Mouse (Mus musculus) embryonic facial prominence, embryonic 10.5 days (tissue): Measurements from ENCODE around the gene Fbxo40. TPM values are rescaled to one million over a fixed set of nuclear protein-coding genes. Genes with fewer than 3 reads are reported as not detected.

Experiments
- DNase-seq: peaks from one replicate; pipeline ENCODE4 v3.0.0-alpha.2; 2017; ENCODE audit warnings: low spot score
- H3K27ac ChIP-seq: fragments of 300-500 bp; sonication (generic); replicated peaks from 2 replicates; pipeline ENCODE4 v1.5.1; 2016; ENCODE audit warnings: mild to moderate bottlenecking
- H3K27me3 ChIP-seq: fragments of 300-500 bp; sonication (generic); replicated peaks from 2 replicates; pipeline ENCODE4 v1.6.1; 2016; ENCODE audit warnings: low read depth, mild to moderate bottlenecking; ENCODE audit not compliant: poor library complexity, severe bottlenecking
- H3K36me3 ChIP-seq: fragments of 300-500 bp; sonication (generic); replicated peaks from 2 replicates; pipeline ENCODE4 v1.6.1; 2016; ENCODE audit warnings: mild to moderate bottlenecking, moderate library complexity
- H3K4me1 ChIP-seq: fragments of 300-500 bp; sonication (generic); 2 replicates; pipeline ENCODE4 v1.6.1; 2016
- H3K4me3 ChIP-seq: fragments of 300-500 bp; sonication (generic); 2 replicates; pipeline ENCODE4 v1.5.1; 2016; ENCODE audit warnings: mild to moderate bottlenecking, moderate library complexity
- H3K9me3 ChIP-seq: fragments of 300-500 bp; sonication (generic); 2 replicates; pipeline ENCODE4 v1.6.1; 2016; ENCODE audit warnings: mild to moderate bottlenecking
- WGBS: fragments of 180-500 bp; shearing (Covaris S2); methylation state at CpG from one replicate; pipeline ENCODE4 v1.1.7; 2016; 5-methylcytosine and 5-hydroxymethylcytosine counted together
- polyA plus RNA-seq: library from polyadenylated mRNA; unstranded; fragments of >200 nt; fragmentation: Nextera tagmentation; extraction: Ambion mirVana; gene quantifications from 2 replicates; pipeline ENCODE4 v1.2.1, GENCODE M21; 2016

Gene Fbxo40
- polyA plus RNA-seq, 1 experiment from 2014 or later, result 0.46 TPM

DNA sequence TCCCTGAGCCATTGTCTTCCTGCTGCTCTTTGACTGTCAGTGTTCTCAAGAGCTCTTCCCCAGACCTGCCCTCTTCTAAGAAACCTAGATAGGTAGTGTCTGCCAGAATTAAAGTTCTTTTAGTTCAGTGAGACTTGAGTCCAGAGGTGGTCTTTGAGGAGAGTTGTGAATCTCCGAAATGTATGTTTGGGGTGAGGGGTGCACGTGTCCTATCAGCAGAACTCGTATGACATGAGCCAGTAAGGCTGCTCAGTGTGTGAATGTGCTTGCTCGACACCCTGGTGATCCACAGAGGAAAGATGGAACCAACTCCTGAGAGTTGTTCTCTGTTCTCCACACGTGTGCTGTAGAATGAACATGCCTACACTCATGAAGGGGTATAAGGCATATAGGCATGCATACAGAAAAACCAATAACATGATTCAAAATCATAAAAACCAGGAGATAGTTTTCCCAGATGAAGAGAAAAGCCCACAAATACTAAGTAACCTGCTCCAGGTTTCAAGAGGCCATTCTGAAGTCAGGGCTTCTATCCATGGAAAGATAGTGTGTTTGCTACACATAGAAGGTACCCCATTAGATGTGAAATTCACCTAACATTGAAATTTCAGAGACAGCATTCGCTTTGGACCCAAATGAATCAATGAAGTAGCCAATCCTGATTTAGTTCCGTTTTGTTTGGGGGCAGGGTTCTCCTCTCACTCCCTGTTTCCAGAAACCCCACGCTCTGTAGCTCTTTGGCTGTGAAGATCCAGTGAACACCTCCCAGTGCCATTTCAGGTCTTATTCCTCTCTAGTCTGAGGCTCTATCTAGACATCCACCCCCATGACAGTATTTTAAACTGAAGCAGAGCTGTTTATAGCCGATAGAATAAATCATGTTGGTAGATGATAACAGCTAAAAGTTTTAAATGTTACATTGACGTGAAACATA lies 63.5 kb downstream of the Fbxo40 start:
- WGBS, result 92% methylated on average over 10 of the region's 10 CpGs

DNA sequence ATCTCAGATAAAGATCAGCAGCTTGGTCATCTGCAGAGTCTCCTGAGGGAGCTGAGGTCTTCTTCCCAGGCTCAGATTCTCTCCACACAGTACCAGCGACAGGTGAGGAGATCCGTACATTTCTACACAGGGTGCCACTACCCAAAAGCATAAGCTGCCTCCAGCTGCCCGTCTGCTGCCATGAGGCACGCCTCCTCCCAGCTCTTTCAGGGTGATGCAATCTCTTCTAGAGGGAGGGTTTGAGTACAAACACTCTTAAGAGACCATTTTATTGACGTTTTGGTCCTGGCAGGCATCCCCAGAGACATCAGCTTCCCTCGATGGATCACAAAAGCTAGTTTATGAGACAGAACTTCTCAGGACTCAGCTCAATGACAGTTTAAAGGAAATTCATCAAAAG lies 64.5 kb downstream of the Fbxo40 start:
- WGBS, result 84% methylated on average over 6 of the region's 6 CpGs
- no peaks in the 10 kb centered on the region for H3K27me3 ChIP-seq
- peaks cover 71% of the 10 kb centered on the region for H3K36me3 ChIP-seq
- H3K4me3 ChIP-seq, result no peak overlapping the region
- no peaks in the 10 kb centered on the region for H3K4me1 ChIP-seq
- no peak for DNase-seq
- H3K27ac ChIP-seq, result no peak overlapping the region
- no peaks in the 10 kb centered on the region for H3K9me3 ChIP-seq

More for the DNA sequence above, 63.5 kb downstream of the Fbxo40 start:
- H3K4me3 ChIP-seq, result no peak overlapping the region
- H3K4me1 ChIP-seq, result no peaks in the 10 kb centered on the region
- DNase-seq, result no peak
- H3K27ac ChIP-seq, result no peak overlapping the region
- H3K9me3 ChIP-seq, result no peaks in the 10 kb centered on the region
- peaks cover 75% of the 10 kb centered on the region for H3K36me3 ChIP-seq
- no peaks in the 10 kb centered on the region for H3K27me3 ChIP-seq

DNA sequence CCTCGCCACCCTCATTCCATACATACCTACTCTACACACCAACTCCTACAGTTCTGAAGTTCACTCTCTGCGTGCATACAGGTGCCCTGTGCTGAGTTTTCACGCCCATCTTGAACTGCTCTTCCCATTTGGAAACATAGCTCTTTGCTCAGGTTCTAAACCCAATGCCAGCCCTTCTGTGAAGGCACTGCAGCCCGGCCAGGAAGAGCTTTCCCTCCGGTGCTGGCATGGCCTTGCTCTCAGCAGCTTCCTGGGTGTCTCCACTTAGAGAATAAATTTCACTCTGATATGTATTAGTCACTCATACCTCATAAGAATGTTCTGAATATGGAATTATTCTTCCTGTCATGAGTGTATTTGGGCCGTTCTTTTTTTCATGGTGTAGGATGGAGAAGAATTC lies 64.9 kb downstream of the Fbxo40 start:
- peaks cover 67% of the 10 kb centered on the region for H3K36me3 ChIP-seq
- DNase-seq, result no peak
- H3K4me3 ChIP-seq, result no peak overlapping the region
- H3K27ac ChIP-seq, result no peak overlapping the region
- WGBS, result 88% methylated on average over 6 of the region's 6 CpGs
- H3K4me1 ChIP-seq, result no peaks in the 10 kb centered on the region
- H3K27me3 ChIP-seq, result no peaks in the 10 kb centered on the region
- no peaks in the 10 kb centered on the region for H3K9me3 ChIP-seq

DNA sequence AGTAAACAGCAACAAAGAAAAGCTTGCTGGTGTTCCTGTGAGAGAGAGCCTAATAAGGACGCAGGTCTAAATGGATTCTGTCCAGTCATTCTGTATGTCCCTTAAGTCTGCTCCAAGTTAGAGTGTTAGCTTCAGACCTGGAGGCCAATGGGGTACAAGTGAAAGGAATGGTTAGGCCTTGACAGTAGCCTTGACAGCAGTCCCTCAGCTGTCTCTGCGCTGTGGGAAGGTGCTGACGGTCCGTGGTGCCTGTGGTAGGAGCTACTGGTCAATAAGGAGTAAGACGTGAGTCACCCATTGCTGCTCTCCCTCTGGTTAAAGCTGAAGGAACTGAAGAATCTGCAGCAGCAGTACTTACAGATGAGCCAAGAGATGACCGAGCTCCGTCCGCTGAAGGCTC lies 66.0 kb downstream of the Fbxo40 start:
- DNase-seq, result no peak
- Histone ChIP-seq H3K27me3 (no peaks in the 10 kb centered on the region), H3K27ac (no peak overlapping the region), H3K36me3 (peaks cover 65% of the 10 kb centered on the region), H3K4me3 (no peak overlapping the region), H3K4me1 (no peaks in the 10 kb centered on the region), H3K9me3 (no peaks in the 10 kb centered on the region)
- 96% methylated on average over 8 of the region's 8 CpGs for WGBS

DNA sequence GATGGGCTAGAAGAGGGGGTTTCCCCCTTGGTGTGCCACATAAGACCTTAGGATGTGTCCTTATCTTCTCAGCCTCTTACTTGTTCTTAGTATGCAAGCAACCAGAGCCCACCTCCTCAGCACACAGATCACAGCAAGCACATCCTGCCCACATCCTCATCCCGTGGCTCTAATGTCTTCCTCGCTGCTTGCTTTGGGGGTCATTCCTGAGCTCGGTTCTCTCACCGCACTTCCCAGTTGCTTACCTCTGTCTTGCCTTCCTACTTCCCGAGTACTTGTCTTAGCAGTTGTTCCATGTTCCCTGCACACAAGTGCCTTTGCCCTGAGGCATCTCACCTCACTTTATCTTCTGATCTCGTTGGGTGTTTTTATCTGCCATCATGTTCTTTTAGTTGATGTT lies 68.3 kb downstream of the Fbxo40 start:
- no peak for DNase-seq
- H3K27ac ChIP-seq, result no peak overlapping the region
- no peaks in the 10 kb centered on the region for H3K4me1 ChIP-seq
- WGBS, result 89% methylated on average over 6 of the region's 6 CpGs
- H3K27me3 ChIP-seq, result no peaks in the 10 kb centered on the region
- H3K36me3 ChIP-seq, result peaks cover 65% of the 10 kb centered on the region
- H3K4me3 ChIP-seq, result no peak overlapping the region
- H3K9me3 ChIP-seq, result no peaks in the 10 kb centered on the region

DNA sequence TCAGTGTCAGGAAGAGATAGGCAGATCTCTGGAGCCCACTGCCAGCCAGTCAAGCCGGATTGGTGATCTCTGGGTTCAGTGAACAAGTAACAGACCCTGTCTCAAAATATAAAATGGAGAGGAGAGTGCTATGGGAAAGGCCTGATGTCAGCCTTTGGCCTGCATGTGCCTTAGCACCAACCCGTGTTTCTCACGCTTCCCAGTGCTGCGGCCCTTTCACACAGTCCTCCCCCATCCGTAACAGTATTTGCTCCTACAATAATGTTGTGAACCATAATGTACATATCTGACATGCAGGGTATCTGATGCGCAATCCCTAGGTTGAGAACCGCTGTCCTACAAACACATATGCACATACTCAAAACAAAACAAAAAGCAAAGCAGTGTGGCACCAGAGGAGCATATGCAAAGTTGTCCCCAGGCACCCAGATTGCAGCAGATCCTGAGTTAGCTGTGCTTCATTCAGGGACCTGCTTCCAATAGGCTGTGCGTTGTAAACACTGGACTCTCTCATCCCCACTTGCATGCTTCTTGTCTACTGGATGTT lies 69.1 kb downstream of the Fbxo40 start:
- H3K27me3 ChIP-seq, result no peaks in the 10 kb centered on the region
- WGBS, result 92% methylated on average over 8 of the region's 8 CpGs
- peaks cover 65% of the 10 kb centered on the region for H3K36me3 ChIP-seq
- no peak overlapping the region for H3K4me3 ChIP-seq
- no peak for DNase-seq
- no peaks in the 10 kb centered on the region for H3K9me3 ChIP-seq
- H3K27ac ChIP-seq, result no peak overlapping the region
- no peaks in the 10 kb centered on the region for H3K4me1 ChIP-seq

DNA sequence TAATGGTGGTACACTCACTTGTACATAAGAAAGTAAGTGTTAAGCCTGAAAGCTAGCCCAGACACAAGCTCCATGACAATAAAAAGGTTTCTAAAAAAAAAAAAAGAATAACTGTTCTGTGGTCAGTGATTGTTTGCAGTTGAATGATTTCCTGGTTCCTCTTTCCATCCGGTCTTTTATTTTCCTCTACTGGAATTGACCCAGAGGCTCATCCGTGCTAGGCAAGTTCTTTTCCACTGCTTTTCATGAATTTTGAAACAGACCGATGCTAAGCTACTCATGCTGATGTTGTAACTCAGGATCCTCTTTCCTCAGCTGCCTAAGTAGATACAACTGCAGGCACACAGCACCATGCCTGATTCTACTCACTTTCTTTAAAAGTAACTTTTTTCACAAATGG lies 69.9 kb downstream of the Fbxo40 start:
- WGBS, result 97% methylated on average over 3 of the region's 3 CpGs
- peaks cover 65% of the 10 kb centered on the region for H3K36me3 ChIP-seq
- no peaks in the 10 kb centered on the region for H3K9me3 ChIP-seq
- H3K27me3 ChIP-seq, result no peaks in the 10 kb centered on the region
- DNase-seq, result no peak
- H3K27ac ChIP-seq, result no peak overlapping the region
- H3K4me3 ChIP-seq, result no peak overlapping the region
- no peaks in the 10 kb centered on the region for H3K4me1 ChIP-seq

DNA sequence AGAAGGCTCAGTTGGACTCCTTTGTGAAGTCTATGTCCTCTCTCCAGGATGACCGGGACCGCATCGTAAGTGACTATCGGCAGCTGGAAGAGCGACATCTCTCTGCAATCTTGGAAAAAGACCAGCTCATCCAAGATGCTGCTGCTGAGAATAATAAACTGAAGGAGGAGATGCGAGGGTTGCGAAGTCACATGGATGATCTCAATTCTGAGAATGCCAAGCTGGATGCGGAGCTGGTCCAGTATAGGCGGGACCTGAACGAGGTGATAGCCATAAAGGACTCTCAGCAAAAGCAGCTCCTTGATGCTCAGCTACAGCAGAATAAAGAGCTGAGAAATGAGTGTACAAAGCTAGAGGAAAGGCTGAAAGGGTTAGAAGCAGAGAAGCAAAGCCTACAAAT lies 71.8 kb downstream of the Fbxo40 start:
- Histone ChIP-seq H3K4me1 (no peaks in the 10 kb centered on the region), H3K4me3 (no peak overlapping the region), H3K27me3 (no peaks in the 10 kb centered on the region), H3K9me3 (no peaks in the 10 kb centered on the region), H3K36me3 (peaks cover 72% of the 10 kb centered on the region), H3K27ac (no peak overlapping the region)
- 96% methylated on average over 10 of the region's 10 CpGs for WGBS
- DNase-seq, result no peak

DNA sequence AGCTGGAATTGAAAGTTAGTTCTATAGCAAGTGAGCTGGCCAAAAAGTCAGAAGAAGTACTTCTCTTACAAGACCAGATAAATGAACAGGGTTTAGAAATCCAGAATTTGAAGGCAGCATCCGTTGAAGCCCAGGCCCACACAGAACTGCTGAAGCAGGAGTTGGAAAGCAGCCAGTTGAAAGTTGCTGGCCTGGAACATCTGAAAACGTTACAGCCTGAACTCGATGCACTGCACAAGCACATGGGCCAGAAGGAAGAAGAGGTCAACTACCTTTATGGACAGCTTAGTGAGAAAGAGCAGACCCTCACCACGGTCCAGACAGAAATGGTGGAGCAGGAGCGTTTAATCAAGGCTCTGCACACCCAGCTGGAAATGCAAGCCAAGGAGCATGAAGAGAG lies 76.1 kb downstream of the Fbxo40 start:
- Histone ChIP-seq H3K9me3 (no peaks in the 10 kb centered on the region), H3K36me3 (peaks cover 82% of the 10 kb centered on the region), H3K27ac (no peak overlapping the region), H3K4me1 (no peaks in the 10 kb centered on the region), H3K27me3 (no peaks in the 10 kb centered on the region), H3K4me3 (no peak overlapping the region)
- 94% methylated on average over 5 of the region's 5 CpGs for WGBS
- no peak for DNase-seq

Other genes starting within 250 kb of the Fbxo40 start
- 2.0 and 3.0 TPM in 2 replicates for gene Slc15a2, start 205.5 kb downstream of the Fbxo40 start, polyA plus RNA-seq
- gene Iqcb1, start 162.1 kb downstream of the Fbxo40 start, polyA plus RNA-seq, result 69.2 and 74.6 TPM in 2 replicates
- gene Eaf2, start 115.5 kb downstream of the Fbxo40 start, polyA plus RNA-seq, result 1.4 and 2.1 TPM in 2 replicates
- 76.0 and 80.5 TPM in 2 replicates for gene Golgb1, start 115.3 kb downstream of the Fbxo40 start, polyA plus RNA-seq
- gene Hcls1, start 55.5 kb downstream of the Fbxo40 start, polyA plus RNA-seq, result 1.5 and 3.0 TPM in 2 replicates
- gene Polq, start 21.3 kb upstream of the Fbxo40 start, polyA plus RNA-seq, result 11.9 and 14.3 TPM in 2 replicates